Mouse (Mus musculus) lung, postnatal 4 days (tissue): ENCODE data around the gene Ddr1.
A peak's percentile ranks its signal among the peaks of the same experiment; 100 is the strongest.

ENCODE experiments used
- DNase-seq, 2 experiments: peaks; one replicate each; pipeline ENCODE4 v3.0.0; 2021

The Ddr1 gene

DNA sequence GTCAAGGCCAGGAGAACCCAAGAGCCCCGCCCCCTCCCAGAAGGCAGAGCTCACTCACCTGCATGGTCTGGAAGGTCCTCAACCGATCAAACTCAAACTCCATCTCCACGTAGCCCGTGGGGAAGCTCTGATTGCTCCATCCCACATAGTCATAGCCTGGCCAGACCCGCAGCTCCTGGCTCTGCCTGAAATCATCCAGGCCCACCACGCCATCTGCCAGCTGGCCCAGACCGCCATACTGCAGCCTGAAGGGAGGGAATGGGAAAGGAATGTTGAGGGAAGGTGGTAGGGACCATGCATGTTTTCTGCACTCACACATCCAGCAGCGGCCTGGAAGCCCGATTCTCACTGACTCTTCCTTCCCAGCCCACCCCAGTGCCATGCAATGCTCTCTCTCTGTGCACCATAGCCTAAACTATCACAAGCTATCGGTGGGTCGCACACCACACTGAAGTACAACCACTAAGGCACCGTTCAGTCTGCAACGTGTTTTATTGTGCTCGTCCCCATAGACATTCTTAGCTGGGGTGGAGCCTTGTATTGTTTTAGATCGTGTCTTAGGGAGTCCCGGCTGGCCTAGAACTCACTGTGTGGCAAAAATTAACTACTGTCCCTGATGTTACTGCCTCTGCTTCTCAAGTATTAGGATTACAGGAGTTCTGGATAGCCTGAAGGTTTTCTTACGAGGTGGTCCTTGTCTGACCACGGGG, 14.3 kb downstream of the Ddr1 start:
- no peak for DNase-seq

DNA sequence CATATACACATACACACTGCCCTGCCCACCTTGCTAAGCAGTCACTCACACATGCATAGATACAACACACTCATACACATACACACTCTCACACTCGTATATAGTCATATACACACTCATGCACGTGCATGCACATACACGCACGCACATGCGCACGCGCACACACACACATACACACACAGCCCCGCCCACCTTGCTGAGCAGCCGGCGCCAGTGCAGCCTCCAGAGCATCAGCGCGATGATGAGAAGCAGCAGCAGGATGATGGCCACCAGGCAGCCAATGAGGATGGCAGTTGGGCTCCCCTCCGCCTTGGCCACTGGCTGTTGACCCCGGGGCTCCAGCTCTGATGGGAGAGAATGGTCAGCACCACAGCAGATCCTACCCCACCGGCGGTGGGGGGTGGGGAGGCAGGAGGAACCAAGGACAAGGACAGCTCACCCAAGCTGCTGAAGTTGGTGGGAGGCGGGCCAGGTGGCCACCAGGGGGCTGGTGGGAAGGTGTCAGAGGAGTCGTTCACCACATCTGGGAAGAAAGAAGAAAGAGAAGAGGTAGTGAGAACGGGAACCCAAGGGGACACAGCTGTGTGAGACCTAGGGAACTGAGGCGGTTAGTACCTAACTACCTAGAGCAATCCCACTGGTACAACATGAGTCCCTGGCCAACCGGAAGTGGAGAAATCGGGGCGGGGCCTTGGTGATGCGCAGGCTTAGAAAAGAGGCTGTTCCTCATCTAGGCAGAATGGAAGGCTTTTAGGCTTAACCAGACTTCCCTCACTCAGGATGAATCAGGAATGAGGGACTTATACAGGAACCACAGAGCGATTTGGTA, 15.9 kb downstream of the Ddr1 start:
- no peak for DNase-seq

DNA sequence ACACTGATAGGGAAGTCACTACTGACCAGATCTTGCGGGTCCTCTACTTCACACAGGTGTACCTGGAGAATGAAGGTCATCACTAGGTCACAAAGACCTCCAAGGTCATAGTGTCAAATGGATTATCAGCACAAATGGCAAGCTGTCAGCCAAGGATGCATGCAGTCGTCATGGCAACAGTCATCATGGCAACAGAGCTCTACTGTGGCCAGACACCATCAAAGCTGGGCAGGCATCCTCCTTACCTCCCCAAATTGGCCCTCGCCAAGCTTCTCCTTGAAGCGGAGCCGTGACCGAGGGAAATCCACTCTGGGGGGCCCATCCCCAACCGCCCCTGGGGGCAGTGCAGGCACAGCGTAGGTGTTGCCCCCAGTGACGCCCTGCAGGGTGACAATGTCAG, 19.4 kb downstream of the Ddr1 start:
- no peak for DNase-seq

DNA sequence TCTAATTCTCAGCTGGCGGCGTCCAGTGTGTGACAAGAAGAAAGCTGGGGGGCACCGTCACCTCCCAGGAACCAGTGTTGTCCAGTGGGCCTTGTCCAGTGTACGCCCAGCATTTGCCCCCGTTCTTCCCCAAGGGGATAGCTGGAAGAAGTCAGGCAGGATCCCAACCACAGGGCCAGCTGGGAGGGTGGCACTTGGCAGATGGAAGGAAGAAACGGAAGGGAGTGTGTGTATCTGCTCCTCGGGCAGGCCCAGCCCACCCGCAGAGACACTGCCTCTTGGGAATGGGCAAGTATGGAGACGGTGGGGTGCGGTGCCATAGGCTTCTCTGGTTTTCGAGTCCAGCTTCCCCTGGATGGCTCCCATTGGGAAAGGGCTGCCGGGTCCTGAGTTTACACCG, 22.4 kb downstream of the Ddr1 start:
- no peak for DNase-seq

DNA sequence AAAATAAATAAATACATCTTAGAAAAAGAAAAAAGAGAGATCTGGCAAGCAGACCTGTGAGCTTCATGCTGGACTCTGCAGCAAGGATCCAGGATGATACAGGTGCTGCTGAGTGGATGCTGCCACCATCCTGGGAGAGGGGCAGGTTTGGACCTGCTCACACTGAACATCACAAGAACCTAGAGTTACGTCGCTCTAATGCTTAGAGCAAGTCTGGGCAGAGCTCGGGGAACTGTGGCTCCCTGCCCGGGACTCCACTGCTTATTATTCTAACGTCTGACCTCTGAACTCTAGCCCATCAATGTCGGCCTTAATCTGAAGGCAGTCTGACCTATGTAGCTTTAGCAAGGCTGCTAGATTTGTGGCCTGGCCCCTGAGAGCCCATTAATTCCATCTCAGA, 23.8 kb downstream of the Ddr1 start:
- DNase-seq: no peak

DNA sequence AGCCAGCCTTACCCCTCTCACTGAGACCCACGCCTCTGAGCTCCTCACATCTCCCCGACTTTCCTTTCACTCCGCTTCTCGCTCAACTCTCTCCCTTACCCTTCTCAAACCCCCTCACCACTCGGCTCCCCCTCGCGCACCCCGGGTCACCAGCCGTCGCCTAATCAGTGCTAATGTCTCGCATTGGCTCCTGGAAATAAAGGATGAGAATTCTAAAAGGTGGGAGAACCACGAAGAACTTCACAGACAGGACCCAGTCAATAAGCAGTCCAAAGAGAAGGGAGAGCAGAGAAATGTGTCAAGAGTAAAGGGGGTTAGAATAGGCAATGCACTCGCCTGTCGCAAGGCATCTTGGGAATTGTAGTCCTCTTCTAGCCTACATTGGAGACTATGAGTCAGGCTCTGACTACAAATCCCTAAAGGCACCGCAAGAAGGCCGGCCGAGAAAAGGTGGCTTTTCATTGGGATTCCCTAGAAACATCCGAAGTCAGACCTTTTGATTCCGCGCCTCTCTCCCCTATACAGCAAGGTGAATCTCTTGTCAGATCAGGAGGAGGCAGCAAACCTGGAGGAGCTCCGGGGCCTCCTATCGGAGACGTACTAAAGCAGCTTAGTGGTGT, 30.9 kb downstream of the Ddr1 start, which contains the start of gene Gtf2h4:
Gene Gtf2h4 (minus strand): TSS at position 324 of the 620 bp plus-strand sequence.
- peak; percentile 86 to 92 for DNase-seq

DNA sequence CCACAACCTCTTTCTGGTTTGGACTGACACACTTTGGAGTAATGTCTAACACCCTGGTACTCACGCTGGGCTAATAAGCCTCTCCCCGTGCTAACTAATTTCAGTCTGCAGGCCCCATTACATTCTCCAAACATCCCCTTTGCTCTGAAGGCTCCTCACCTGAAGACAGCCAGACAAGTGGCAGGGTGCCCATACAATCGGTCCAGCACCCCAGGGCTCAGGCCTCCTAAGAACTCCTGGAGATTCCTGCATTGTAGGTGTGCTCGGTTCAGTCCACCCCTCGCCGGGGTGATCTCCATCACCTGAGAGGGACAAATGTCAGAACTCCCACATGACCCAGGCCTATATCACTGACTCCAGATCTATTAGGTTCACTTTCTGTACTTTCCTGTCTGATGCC, 31.9 kb downstream of the Ddr1 start:
- no peak for DNase-seq

DNA sequence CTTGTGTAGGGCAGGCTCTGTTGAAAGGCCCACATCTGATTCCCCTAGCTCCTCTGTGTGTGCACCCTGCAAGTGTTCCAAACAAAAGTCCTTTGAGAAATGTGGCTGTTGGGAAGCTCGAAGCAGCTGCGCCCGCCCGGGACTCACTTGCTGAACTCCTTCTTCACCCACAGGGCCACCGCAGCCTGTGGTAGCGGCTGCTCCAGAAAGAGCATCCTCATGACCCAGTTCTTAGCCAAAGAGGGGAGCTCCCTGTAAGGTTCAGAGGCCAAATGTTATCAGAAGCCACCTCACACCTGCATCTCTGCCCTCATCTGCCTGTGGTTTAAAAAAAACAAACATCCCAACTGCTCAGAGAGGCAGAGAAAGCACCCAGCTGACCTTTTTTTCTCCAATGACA, 32.6 kb downstream of the Ddr1 start:
- no peak for DNase-seq

DNA sequence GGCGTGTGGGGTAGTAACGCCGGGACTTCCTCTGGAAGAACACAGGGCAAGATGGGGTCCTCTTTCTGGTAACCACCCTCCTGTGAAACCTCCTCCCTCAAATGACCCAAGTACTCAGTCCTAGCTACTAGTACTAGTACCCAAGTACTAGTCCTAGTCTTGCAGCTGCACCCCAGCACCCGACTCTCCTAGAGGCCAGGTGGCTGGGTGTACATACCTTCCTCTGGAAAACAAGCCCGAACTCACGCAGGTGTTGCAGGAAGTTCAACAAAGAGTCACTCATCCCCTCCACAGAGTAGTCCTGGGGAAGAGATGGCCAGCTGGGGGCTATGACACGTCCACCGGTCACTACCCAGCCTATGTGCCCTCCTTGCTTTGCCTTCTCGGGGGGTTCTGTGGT, 34.7 kb downstream of the Ddr1 start:
- no peak for DNase-seq

DNA sequence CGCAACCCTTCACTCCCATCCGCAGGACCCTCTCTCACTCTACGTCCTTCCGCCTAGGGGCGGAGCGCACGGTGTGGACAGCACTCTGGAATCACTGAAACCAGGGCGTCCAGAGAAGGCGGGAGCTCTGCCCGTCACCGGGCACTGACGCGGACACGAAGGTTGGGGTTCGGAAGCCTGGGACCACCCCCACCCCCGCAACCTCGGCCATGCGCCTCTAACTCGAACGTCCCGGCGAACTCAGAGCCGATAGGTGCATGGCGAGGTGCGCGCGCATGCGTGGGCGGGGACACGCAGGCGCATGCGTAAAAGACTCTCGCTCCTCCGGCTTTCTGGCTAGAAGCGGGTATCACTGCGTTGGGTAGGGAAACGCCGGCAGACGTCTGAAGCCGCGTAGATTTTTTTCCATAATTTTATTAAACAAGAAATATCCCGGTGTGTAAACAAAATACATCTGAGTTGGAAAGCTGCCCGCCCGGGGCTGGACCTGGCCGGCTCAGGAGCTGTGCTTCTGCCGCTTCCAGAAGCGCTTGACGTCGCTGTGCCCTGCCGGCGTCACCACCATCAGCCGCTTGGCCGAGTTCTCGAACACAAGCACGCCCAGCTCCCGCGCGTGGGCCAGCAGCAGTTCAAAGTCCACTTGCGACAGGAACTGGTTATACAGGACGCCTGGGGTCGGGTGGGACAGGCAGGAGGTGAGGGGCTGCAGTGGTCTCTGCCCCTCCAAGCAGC, 36.9 kb downstream of the Ddr1 start, which contains the start of gene Vars2:
Gene Vars2 (minus strand): TSS at position 259 of the 732 bp plus-strand sequence.
- peak; percentile 97 to 98 for DNase-seq

DNA sequence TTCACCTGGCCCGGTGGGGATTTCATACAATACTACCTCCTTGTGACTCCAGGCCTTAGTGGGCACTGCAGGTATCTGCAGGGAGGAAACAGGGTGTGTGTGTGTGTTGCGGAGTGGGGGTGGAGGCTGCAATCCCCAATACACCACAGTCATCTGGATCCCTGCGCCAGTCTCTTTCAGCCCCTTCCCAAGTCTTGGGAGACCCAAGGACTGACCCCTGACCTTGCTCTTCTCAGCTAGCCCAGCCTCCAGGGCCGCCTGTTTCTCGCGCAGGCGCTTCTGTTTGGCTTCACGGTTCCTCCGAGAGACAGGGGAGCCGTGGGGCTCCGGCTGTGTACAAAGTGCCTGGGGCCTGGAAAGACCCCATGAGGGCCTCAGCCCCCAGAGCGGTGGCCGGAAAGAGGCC, 37.6 kb downstream of the Ddr1 start:
- DNase-seq: peak; percentile 35 to 46

DNA sequence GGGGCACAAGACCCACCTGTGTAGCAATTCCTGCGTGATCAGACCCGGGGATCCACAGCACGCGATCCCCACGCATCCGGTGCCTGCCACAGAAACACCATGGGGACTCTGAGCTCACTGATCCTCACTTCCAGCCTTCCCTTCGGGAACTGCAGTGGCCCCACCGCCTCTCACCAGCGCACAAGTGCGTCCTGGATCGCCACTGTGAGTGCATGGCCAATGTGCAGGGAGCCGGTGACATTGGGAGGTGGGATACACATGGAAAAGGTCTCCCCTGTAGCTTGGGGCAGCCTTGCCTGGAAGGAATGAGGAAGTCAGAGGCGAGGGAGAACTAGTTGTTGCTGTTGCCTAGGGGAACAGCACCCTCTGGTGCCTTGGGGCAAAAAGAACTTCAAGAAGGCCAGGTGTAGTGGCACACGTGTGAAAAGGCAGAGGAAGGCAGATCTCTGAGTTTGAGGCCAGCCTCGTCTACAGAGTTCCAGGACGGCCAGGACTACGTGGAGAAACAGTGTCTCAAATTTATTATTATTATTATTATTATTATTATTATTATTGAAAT, 38.4 kb downstream of the Ddr1 start:
- peak; percentile 72 to 74 for DNase-seq

DNA sequence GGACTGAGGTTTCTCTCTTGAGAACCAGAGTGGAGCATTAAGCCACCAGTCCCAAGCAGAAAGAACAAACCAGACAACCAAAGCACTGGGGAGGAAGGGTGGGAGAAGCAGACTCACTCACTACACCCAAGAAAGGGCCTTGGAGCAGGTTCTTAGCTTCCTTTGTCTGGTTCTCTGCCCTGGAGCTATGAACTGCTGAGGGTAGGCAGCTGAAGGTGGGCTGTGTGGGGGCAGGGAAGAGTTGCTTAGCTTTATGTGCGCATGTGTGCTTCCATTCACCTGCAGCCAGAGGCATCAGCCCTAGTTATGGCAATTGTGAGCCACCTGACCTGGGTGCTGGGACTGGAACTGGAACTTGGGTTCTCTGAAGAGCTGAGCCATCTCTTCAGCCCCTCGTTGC, 51.3 kb downstream of the Ddr1 start:
- DNase-seq: no peak

DNA sequence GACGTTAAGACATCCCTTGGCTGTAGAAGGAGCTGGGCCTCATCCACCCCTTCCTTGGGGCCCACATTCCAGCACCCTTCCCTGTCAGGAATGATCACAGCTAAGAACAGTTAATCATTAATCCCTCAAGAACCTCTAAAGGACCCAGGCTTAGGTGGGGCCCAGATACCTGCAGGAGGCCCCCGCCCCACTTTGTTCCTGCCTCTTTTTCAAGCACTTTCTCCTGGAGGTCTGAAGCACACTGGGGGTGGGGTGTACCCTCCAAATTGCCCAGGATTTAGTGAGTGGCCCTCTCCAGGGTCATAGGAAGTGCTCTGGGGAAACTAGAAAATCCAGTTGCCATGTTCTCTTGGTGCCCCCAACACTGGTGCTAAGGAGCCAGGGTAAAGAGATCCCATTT, 55.0 kb downstream of the Ddr1 start:
- peak; percentile 75 to 90 for DNase-seq

DNA sequence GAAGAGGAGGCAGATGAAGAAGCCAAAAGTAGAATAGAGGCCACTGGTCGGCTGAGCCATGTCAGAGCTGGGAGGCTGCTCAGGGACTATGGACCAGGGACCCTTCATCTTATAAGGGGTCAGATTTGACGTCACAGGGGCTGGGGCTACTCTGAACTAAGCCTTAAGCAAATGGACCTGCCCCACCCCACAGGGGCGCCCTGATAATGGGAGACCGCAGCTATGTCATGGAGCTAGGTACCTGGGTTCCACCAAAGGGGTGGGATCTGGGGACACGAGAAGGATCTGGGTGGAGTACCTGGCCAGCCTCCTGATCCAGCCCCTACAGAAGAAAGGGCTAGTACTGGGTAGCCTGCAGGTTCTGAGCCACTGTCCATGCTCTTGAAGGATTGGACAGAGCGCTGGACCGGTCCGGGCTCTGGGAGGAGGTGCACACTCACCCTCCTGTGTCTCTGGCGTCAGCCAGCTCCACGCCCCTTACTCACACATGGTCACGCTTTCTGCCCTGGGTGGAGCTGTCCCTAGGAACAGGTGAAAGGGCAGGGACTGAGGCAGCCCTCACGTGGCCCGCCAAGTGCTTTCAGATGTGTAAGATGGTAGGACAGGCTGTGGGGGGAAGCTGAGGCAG, 60.7 kb downstream of the Ddr1 start, which contains the start of gene Mucl3:
Gene Mucl3 (minus strand): TSS at position 87 of the 628 bp plus-strand sequence.
- DNase-seq: no peak

DNA sequence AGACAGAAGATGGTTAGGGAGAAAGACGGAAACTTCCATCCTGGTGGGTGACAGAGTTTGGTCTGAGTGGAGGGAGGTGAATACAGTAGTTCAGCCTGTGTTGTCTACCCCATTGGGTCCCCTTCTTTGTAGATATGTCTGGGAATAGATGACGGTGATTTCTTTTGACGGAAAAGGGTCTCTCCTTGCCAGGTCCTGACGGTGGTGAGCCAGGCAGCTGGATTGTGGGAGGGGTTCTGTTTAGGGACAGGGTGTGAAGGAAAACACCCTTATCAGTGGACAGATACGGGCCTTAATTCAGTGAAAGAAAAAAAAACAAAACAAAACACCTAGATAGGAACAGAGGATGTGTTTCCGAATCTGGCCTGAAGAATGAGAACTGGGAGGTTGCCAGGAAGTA, 65.1 kb downstream of the Ddr1 start:
- DNase-seq: no peak

DNA sequence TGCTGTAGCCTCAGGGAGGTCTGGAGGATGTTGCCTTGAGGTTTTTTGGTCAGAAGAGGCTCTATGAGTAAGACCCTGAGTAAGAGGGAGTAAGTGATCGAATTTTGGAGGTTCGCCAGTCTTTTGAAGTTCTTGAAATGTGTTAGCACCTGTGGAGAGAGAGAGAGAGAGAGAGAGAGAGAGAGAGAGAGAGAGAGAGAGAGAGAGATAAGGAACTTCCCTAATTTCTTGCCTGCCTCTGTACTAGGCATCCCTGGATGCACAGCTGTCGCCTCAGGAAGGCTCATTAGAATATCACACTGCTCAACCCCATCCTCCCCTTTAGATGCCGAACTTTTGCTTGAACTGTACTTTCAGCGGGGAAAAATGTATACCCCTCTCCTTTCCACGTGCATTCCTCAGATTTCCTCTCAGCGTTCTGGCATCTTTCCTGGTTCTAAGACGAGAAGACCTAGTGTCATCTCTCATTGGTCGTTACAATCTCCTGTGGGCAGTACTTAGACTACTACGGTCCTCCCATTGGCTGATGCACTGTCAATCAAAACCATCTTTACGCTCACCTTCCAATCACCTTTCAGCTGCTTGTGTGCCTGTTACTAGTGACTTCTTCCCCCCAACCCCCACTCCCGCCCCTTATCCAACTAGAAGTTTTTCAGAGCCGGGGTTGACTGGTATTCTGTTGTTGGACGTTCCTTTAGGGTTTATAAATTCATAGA, 65.8 kb downstream of the Ddr1 start:
- peak; percentile 67 to 83 for DNase-seq

DNA sequence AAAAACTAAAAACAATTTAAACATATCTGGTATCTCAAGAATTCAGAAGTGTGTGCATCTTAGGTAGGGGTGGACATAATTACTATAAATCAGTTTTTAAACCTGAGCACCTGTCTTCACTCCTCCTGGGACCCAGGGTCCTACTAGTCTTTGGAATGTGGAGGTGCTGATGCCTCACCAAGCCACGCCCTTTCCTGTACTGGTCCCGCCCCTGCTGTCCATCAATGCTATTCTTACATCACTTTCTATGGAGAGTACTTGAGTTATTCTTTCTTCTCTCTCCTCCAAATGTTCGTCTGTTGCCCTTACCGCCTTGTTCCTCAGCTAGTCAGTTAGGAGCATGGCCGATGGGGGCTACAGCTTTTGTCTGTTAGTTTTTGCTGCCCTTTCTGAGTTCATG, 68.1 kb downstream of the Ddr1 start:
- DNase-seq: peak; percentile 78 to 79

DNA sequence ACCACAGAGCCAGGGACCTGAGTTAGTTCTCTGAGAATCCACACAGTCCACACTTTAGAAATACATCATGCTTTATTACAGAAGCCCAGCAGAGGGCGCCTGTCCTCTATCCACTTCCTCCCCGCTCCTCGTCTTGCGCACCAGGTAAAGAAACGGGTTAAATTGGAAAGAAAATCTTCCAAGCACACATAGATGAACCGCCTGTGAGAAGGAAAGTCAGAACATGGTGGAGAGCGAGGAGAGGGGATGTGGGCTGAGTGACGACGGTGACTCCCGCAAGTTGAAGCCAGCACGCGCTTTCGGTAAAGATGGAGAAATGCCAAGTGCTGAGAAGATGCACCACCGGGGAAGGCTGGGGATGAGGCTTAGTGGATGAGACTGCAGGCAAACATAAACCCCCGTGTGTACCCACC, 68.7 kb downstream of the Ddr1 start:
- peak in 1 of 2 experiments; percentile 79 for DNase-seq

DNA sequence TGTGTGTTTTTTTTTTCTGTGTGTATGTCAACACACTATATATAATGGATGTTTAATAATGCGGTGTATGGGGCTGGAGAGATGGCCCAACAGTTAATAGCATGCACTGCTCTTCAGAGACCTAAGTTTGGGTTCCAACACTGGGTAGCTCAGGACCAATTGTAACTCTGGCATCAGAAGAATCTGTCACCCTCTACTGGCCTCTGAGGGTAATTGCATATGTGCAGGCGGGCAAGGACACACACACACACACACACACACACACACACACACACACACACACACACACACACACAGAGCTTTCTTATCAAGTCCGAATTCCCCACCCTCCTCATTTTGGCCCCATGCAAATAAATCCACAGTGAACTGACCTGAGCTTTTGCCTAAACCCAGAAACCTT, 69.2 kb downstream of the Ddr1 start:
- no peak for DNase-seq

DNA sequence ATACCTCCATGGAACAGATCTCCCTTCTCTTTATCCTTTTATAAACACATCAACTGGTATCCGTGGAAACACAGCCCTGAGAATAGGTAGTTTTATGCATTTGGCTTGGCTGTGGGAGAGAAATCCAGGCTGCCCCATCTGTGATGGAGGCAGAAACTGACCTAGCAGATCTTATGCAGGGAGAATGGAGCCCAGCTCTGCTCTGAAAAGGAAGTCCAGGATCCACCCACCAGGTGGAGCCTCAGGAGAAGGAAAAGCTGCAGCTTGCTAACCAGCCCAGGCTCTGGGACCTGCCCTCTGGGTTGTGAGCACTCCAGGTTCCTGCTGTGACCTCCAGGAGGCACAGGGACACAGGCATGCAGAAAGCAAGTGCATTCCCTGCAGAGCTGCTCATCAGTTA, 70.4 kb downstream of the Ddr1 start:
- DNase-seq: peak; percentile 71 to 80
